Mouse (Mus musculus): ENCODE measurements around the gene Rhbdl1. TPM values are rescaled to one million over a fixed set of nuclear protein-coding genes. Genes with fewer than 3 reads are reported as not detected.

The Rhbdl1 gene
- polyA plus RNA-seq, 1 experiment from 2014 or later: 3.3 TPM

Small RNA genes within 50 kb of the gene (microRNA-seq; reads per million reads assigned to microRNA genes)
- gene Mir3082 (ENCODE audit: borderline number of aligned reads): not detected

Other genes starting within 250 kb of the Rhbdl1 start
- 14.6 and 28.5 TPM in 2 replicates for gene Gng13, start 120.1 kb downstream of the Rhbdl1 start, polyA plus RNA-seq (2014; fragmentation: Nextera tagmentation; extraction: Ambion mirVana)
- 12.9 and 15.7 TPM in 2 replicates for gene Chtf18, start 109.9 kb downstream of the Rhbdl1 start, polyA plus RNA-seq (2014; fragmentation: Nextera tagmentation; extraction: Ambion mirVana)
- 19.5 and 23.1 TPM in 2 replicates for gene Rpusd1, start 109.6 kb downstream of the Rhbdl1 start, polyA plus RNA-seq (2014; fragmentation: Nextera tagmentation; extraction: Ambion mirVana)
- 2.0 TPM in 2 replicates for gene Mslnl, start 101.3 kb downstream of the Rhbdl1 start, polyA plus RNA-seq (2014; fragmentation: Nextera tagmentation; extraction: Ambion mirVana)
- gene Msln, start 82.9 kb downstream of the Rhbdl1 start, polyA plus RNA-seq (2014; fragmentation: Nextera tagmentation; extraction: Ambion mirVana): 1.7 and 9.4 TPM in 2 replicates
- 26.9 and 27.2 TPM in 2 replicates for gene Narfl, start 63.5 kb downstream of the Rhbdl1 start, polyA plus RNA-seq (2014; fragmentation: Nextera tagmentation; extraction: Ambion mirVana)
- 42.1 and 66.5 TPM in 2 replicates for gene Haghl, start 51.6 kb downstream of the Rhbdl1 start, polyA plus RNA-seq (2014; fragmentation: Nextera tagmentation; extraction: Ambion mirVana)
- 0.09 and 0.65 TPM in 2 replicates for gene Ccdc78, start 50.7 kb downstream of the Rhbdl1 start, polyA plus RNA-seq (2014; fragmentation: Nextera tagmentation; extraction: Ambion mirVana)
- 66.1 and 75.2 TPM in 2 replicates for gene Fam173a, start 44.4 kb downstream of the Rhbdl1 start, polyA plus RNA-seq (2014; fragmentation: Nextera tagmentation; extraction: Ambion mirVana)
- gene AC134908.4, start 41.6 kb downstream of the Rhbdl1 start, polyA plus RNA-seq (2014; fragmentation: Nextera tagmentation; extraction: Ambion mirVana): 0.92 TPM in 1 of 2 replicates, not detected in the other
- 10.3 and 11.1 TPM in 2 replicates for gene Metrn, start 40.2 kb downstream of the Rhbdl1 start, polyA plus RNA-seq (2014; fragmentation: Nextera tagmentation; extraction: Ambion mirVana)
- 3.4 and 3.5 TPM in 2 replicates for gene Fbxl16, start 28.2 kb downstream of the Rhbdl1 start, polyA plus RNA-seq (2014; fragmentation: Nextera tagmentation; extraction: Ambion mirVana)
- gene Wdr24, start 13.7 kb downstream of the Rhbdl1 start, polyA plus RNA-seq (2014; fragmentation: Nextera tagmentation; extraction: Ambion mirVana): 22.9 and 25.5 TPM in 2 replicates
- 35.2 and 36.2 TPM in 2 replicates for gene Jmjd8, start 8.4 kb downstream of the Rhbdl1 start, polyA plus RNA-seq (2014; fragmentation: Nextera tagmentation; extraction: Ambion mirVana)
- gene Stub1, start 3.9 kb downstream of the Rhbdl1 start, polyA plus RNA-seq (2014; fragmentation: Nextera tagmentation; extraction: Ambion mirVana): 314 and 351 TPM in 2 replicates
- gene Gm20683, start 4.5 kb upstream of the Rhbdl1 start, polyA plus RNA-seq (2014; fragmentation: Nextera tagmentation; extraction: Ambion mirVana): 1.4 and 1.6 TPM in 2 replicates
- 12.0 and 13.0 TPM in 2 replicates for gene Rhot2, start 7.6 kb upstream of the Rhbdl1 start, polyA plus RNA-seq (2014; fragmentation: Nextera tagmentation; extraction: Ambion mirVana)
- gene Wdr90, start 24.2 kb upstream of the Rhbdl1 start, polyA plus RNA-seq (2014; fragmentation: Nextera tagmentation; extraction: Ambion mirVana): 17.6 and 19.8 TPM in 2 replicates
- 25.7 and 36.7 TPM in 2 replicates for gene Mcrip2, start 31.5 kb upstream of the Rhbdl1 start, polyA plus RNA-seq (2014; fragmentation: Nextera tagmentation; extraction: Ambion mirVana)
- 40.6 and 44.1 TPM in 2 replicates for gene Mettl26, start 37.8 kb upstream of the Rhbdl1 start, polyA plus RNA-seq (2014; fragmentation: Nextera tagmentation; extraction: Ambion mirVana)
- 0.42 and 0.48 TPM in 2 replicates for gene Wfikkn1, start 43.6 kb upstream of the Rhbdl1 start, polyA plus RNA-seq (2014; fragmentation: Nextera tagmentation; extraction: Ambion mirVana)
- gene Rab40c, start 82.4 kb upstream of the Rhbdl1 start, polyA plus RNA-seq (2014; fragmentation: Nextera tagmentation; extraction: Ambion mirVana): 17.1 and 19.7 TPM in 2 replicates
- 51.8 and 52.2 TPM in 2 replicates for gene Pigq, start 107.6 kb upstream of the Rhbdl1 start, polyA plus RNA-seq (2014; fragmentation: Nextera tagmentation; extraction: Ambion mirVana)
- 0.99 TPM in 1 of 2 replicates, not detected in the other for gene Nhlrc4, start 107.7 kb upstream of the Rhbdl1 start, polyA plus RNA-seq (2014; fragmentation: Nextera tagmentation; extraction: Ambion mirVana)
- 0.16 TPM in 1 of 2 replicates, not detected in the other for gene A930017K11Rik, start 115.3 kb upstream of the Rhbdl1 start, polyA plus RNA-seq (2014; fragmentation: Nextera tagmentation; extraction: Ambion mirVana)
- gene Capn15, start 148.5 kb upstream of the Rhbdl1 start, polyA plus RNA-seq (2014; fragmentation: Nextera tagmentation; extraction: Ambion mirVana): 25.2 and 25.8 TPM in 2 replicates
- gene Rab11fip3, start 232.3 kb upstream of the Rhbdl1 start, polyA plus RNA-seq (2014; fragmentation: Nextera tagmentation; extraction: Ambion mirVana): 15.8 and 17.7 TPM in 2 replicates

Data from embryonic facial prominence, embryonic 14.5 days (tissue).